Mouse (Mus musculus): ENCODE data around the gene Prkd2. TPM values are rescaled to one million over a fixed set of nuclear protein-coding genes. Genes with fewer than 3 reads are reported as not detected.

Prkd2 gene
- total and polyA plus RNA-seq, 3 experiments, result 15.3 to 26.2 (median 19.9) TPM

DNA sequence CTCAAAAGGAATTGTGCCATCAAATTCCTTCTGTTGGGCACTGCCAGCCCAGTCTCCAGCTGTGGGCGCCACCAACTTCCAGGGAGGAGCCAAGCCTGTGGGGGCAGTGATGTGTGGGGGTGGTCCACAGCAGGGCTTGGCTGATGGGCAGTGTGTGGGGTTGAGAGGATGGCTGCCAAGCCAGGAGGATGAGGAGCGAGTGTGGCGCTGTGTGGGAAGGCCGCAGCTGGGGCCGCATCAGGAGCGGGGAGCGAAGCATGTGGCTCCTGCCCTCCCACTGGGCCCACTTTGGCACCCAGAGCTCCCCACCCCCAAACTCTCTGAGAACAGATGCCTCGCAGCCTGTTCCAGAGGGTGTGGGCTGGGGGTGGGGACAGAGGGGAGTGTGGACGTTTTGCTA is 75.3 kb downstream of the Prkd2 start:
- peaks cover 17% of the 10 kb centered on the region for H3K4me1 ChIP-seq (ENCODE audit: control insufficient read depth, insufficient read depth, low read length)
- peak; percentile 29 to 30 for DNase-seq
- no peaks in the 10 kb centered on the region for H3K27me3 ChIP-seq (ENCODE audit: control insufficient read depth, insufficient read depth, low read length)
- H3K9ac ChIP-seq (ENCODE audit: low read depth, low read length), result no peak overlapping the region
- intact Hi-C loops (cut with DNase I), result no loop called here
- H3K36me3 ChIP-seq (ENCODE audit: control insufficient read depth, insufficient read depth, low read length), result no peaks in the 10 kb centered on the region
- WGBS, result 68% methylated on average over 9 of the region's 9 CpGs
- H3K79me2 ChIP-seq (replicated peaks; ENCODE audit: control insufficient read depth, insufficient read depth, low read length), result peaks cover 3% of the 10 kb centered on the region; the same call in 1 of the 2 replicates
- H3K4me3 ChIP-seq, result no peak overlapping the region
- H3K27ac ChIP-seq, result no peak overlapping the region
- TF ChIP-seq CTCF (IDR thresholded peaks at IDR 0.05) (no peak), POLR2A (IDR thresholded peaks at IDR 0.05; ENCODE audit: insufficient read depth, low read depth, low read length) (no peak), EP300 (IDR thresholded peaks at IDR 0.05; ENCODE audit: insufficient read depth, low read depth, low read length) (no peak)

DNA sequence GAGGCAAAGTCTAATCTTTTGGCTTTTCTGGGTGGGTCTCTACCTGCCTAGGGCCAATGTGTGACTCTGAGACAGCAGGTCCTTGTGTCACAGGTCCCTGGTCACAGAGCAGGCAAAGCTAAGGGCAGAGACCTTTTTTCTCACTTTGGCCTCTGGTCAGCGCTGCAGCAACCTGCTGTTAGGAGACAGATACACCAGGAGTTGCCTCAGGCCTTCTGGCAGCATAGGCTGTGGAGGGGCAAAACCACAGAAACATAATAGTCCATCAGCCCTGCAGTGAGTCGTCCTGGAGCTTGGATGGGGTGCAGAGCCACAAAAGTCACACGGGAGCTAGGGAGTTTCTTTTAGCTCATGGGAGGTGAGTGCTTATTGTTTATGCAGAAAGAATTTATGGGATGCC is 76.0 kb downstream of the Prkd2 start:
- H3K4me1 ChIP-seq (ENCODE audit: control insufficient read depth, insufficient read depth, low read length), result peaks cover 15% of the 10 kb centered on the region
- no peaks in the 10 kb centered on the region for H3K27me3 ChIP-seq (ENCODE audit: control insufficient read depth, insufficient read depth, low read length)
- intact Hi-C loops (cut with DNase I), result no loop called here
- H3K79me2 ChIP-seq (replicated peaks; ENCODE audit: control insufficient read depth, insufficient read depth, low read length), result peaks cover 5% of the 10 kb centered on the region; the same call in 1 of the 2 replicates
- H3K27ac ChIP-seq, result no peak overlapping the region
- H3K36me3 ChIP-seq (ENCODE audit: control insufficient read depth, insufficient read depth, low read length), result no peaks in the 10 kb centered on the region
- H3K4me3 ChIP-seq, result no peak overlapping the region
- 73% methylated on average over 3 of the region's 3 CpGs for WGBS
- DNase-seq, result no peak
- H3K9ac ChIP-seq (ENCODE audit: low read depth, low read length), result no peak overlapping the region
- TF ChIP-seq EP300 (IDR thresholded peaks at IDR 0.05; ENCODE audit: insufficient read depth, low read depth, low read length) (no peak), POLR2A (IDR thresholded peaks at IDR 0.05; ENCODE audit: insufficient read depth, low read depth, low read length) (no peak), CTCF (IDR thresholded peaks at IDR 0.05) (no peak)

DNA sequence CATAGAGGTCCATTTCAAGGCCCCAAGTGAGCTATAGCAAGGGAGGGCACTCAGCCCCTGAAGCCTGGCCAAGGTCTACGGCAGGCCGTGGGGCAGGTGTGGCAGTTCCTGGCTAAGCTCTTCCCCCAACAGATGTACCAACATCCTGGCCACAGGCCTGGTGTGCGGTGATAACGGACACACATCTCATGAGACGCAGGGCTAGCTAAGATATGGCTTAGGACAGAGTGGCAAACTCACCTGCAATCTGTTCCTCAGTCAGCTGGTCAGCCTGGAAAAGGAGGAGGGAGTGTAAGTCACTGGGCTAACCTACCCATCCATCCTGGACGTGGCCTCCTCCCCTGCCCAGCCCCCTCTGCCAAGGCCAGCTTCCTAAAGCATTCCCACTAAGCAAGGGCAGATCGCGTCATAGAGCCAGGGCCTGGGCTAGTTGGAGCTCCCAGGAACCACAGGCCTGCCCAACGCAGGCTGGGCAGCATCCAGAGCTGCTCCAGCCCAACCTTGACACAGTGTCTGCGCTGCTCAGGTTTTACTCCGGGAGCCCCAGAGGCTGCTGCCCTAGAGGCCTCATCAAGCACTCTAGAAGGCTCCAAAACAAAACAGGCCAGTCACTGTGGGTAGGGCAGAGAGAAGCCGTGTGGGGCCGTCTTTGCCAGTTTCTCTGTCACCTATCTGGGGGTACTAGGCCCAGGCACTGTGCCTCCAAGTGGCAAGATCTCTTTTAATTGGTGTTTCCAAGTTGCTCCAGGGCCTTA is 76.9 kb downstream of the Prkd2 start:
- intact Hi-C loops (cut with DNase I), result loop anchor here (10.0 kb wide), 1 partner anchor 305 kb away; the partner anchor contains the start of gene Arhgap35
- H3K4me3 ChIP-seq, result no peak overlapping the region
- 60% methylated on average over 13 of the region's 13 CpGs for WGBS
- peaks cover 5% of the 10 kb centered on the region; the same call in 1 of the 2 replicates for H3K79me2 ChIP-seq (replicated peaks; ENCODE audit: control insufficient read depth, insufficient read depth, low read length)
- H3K9ac ChIP-seq (ENCODE audit: low read depth, low read length), result 0 out of 2 replicates have a peak overlapping the region, but pooled peaks have one; percentile 2
- H3K27me3 ChIP-seq (ENCODE audit: control insufficient read depth, insufficient read depth, low read length), result no peaks in the 10 kb centered on the region
- no peak overlapping the region; the same call in 1 of the 2 replicates for H3K27ac ChIP-seq
- DNase-seq, result peak in 1 of 2 experiments; percentile 16
- TF ChIP-seq CTCF (IDR thresholded peaks at IDR 0.05) (no peak), EP300 (IDR thresholded peaks at IDR 0.05; ENCODE audit: insufficient read depth, low read depth, low read length) (no peak), POLR2A (IDR thresholded peaks at IDR 0.05; ENCODE audit: insufficient read depth, low read depth, low read length) (no peak)
- no peaks in the 10 kb centered on the region for H3K36me3 ChIP-seq (ENCODE audit: control insufficient read depth, insufficient read depth, low read length)
- H3K4me1 ChIP-seq (ENCODE audit: control insufficient read depth, insufficient read depth, low read length), result peaks cover 15% of the 10 kb centered on the region

Other genes with a start within 250 kb of the Prkd2 start
- 10 to 100 TPM; 32.5 to 33.8 TPM for gene Arhgap35, start 227.9 kb upstream of the Prkd2 start, total RNA-seq (2021)
- gene Arhgap35, start 227.9 kb upstream of the Prkd2 start, polyA plus RNA-seq (2012; rRNA removed), result 15.6 and 22.9 TPM in 2 replicates
- not detected for gene Ceacam15, start 167.2 kb upstream of the Prkd2 start, total RNA-seq (2021)
- gene Ceacam15, start 167.2 kb upstream of the Prkd2 start, polyA plus RNA-seq (2012; rRNA removed), result 0.14 TPM in 1 of 2 replicates, not detected in the other
- gene Ceacam9, start 121.0 kb upstream of the Prkd2 start, total RNA-seq (2021), result not detected
- not detected in 2 replicates for gene Ceacam9, start 121.0 kb upstream of the Prkd2 start, polyA plus RNA-seq (2012; rRNA removed)
- gene Ap2s1, start 104.5 kb upstream of the Prkd2 start, total RNA-seq (2021), result 10 to 100 TPM; 69.7 to 75.3 TPM
- gene Ap2s1, start 104.5 kb upstream of the Prkd2 start, polyA plus RNA-seq (2012; rRNA removed), result 122 and 123 TPM in 2 replicates
- 10 to 100 TPM; 20.9 to 26.1 TPM for gene Slc1a5, start 61.6 kb upstream of the Prkd2 start, total RNA-seq (2021)
- 35.6 and 57.0 TPM in 2 replicates for gene Slc1a5, start 61.6 kb upstream of the Prkd2 start, polyA plus RNA-seq (2012; rRNA removed)
- 10 to 100 TPM; 55.5 to 56.2 TPM for gene Strn4, start 27.0 kb upstream of the Prkd2 start, total RNA-seq (2021)
- 94.2 and 101 TPM in 2 replicates for gene Strn4, start 27.0 kb upstream of the Prkd2 start, polyA plus RNA-seq (2012; rRNA removed)
- 10 to 100 TPM; 49.5 to 52.8 TPM for gene Fkrp, start 26.2 kb upstream of the Prkd2 start, total RNA-seq (2021)
- 40.3 and 51.3 TPM in 2 replicates for gene Fkrp, start 26.2 kb upstream of the Prkd2 start, polyA plus RNA-seq (2012; rRNA removed)
- gene Dact3, start 32.4 kb downstream of the Prkd2 start, total RNA-seq (2021), result 10 to 100 TPM in 1 of 2 experiments, 1 to 10 TPM in 1; 8.6 to 12.1 TPM
- 19.6 and 20.0 TPM in 2 replicates for gene Dact3, start 32.4 kb downstream of the Prkd2 start, polyA plus RNA-seq (2012; rRNA removed)
- gene Gng8, start 48.9 kb downstream of the Prkd2 start, total RNA-seq (2021), result 1 to 10 TPM in 1 of 2 experiments, under 1 TPM in 1; 0.47 to 1.6 TPM
- 7.4 and 13.1 TPM in 2 replicates for gene Gng8, start 48.9 kb downstream of the Prkd2 start, polyA plus RNA-seq (2012; rRNA removed)
- gene Ptgir, start 63.6 kb downstream of the Prkd2 start, total RNA-seq (2021), result 1 to 10 TPM; 1.9 to 2.9 TPM
- gene Ptgir, start 63.6 kb downstream of the Prkd2 start, polyA plus RNA-seq (2012; rRNA removed), result 5.2 and 7.4 TPM in 2 replicates
- gene Calm3, start 81.2 kb downstream of the Prkd2 start, total RNA-seq (2021), result 100 to 1,000 TPM; 168 to 175 TPM
- gene Calm3, start 81.2 kb downstream of the Prkd2 start, polyA plus RNA-seq (2012; rRNA removed), result 163 and 206 TPM in 2 replicates
- gene Pnmal2, start 101.8 kb downstream of the Prkd2 start, total RNA-seq (2021), result 1 to 10 TPM; 3.8 to 4.1 TPM
- gene Pnmal2, start 101.8 kb downstream of the Prkd2 start, polyA plus RNA-seq (2012; rRNA removed), result 3.5 and 4.4 TPM in 2 replicates
- under 1 TPM in 1 of 2 experiments, not detected in 1; 0.11 TPM for gene Pnmal1, start 116.8 kb downstream of the Prkd2 start, total RNA-seq (2021)
- gene Pnmal1, start 116.8 kb downstream of the Prkd2 start, polyA plus RNA-seq (2012; rRNA removed), result 0.06 TPM in 2 replicates
- gene Gm42372, start 140.2 kb downstream of the Prkd2 start, total RNA-seq (2021), result not detected
- 0.03 TPM in 1 of 2 replicates, not detected in the other for gene Gm42372, start 140.2 kb downstream of the Prkd2 start, polyA plus RNA-seq (2012; rRNA removed)
- gene Ccdc8, start 149.8 kb downstream of the Prkd2 start, total RNA-seq (2021), result 1 to 10 TPM; 4.0 to 4.4 TPM
- 2.7 and 4.2 TPM in 2 replicates for gene Ccdc8, start 149.8 kb downstream of the Prkd2 start, polyA plus RNA-seq (2012; rRNA removed)
- gene Ppp5c, start 185.0 kb downstream of the Prkd2 start, total RNA-seq (2021), result 100 to 1,000 TPM in 1 of 2 experiments, 10 to 100 TPM in 1; 89.0 to 104 TPM
- 157 and 163 TPM in 2 replicates for gene Ppp5c, start 185.0 kb downstream of the Prkd2 start, polyA plus RNA-seq (2012; rRNA removed)
- gene Hif3a, start 219.5 kb downstream of the Prkd2 start, total RNA-seq (2021), result 1 to 10 TPM; 1.9 to 3.0 TPM
- 1.6 and 2.5 TPM in 2 replicates for gene Hif3a, start 219.5 kb downstream of the Prkd2 start, polyA plus RNA-seq (2012; rRNA removed)
- gene Psg16, start 231.1 kb downstream of the Prkd2 start, total RNA-seq (2021), result under 1 TPM; 0.10 to 0.16 TPM
- gene Psg16, start 231.1 kb downstream of the Prkd2 start, polyA plus RNA-seq (2012; rRNA removed), result 0.06 TPM in 1 of 2 replicates, not detected in the other

Data from heart, adult 2 months (tissue).